Mouse (Mus musculus) layer of hippocampus, adult 2 months (tissue): ENCODE data around the gene Eif3g. TPM values are rescaled to one million over a fixed set of nuclear protein-coding genes. Genes with fewer than 3 reads are reported as not detected.

Experiments
- DNase-seq, 2 experiments: peaks; one replicate each; pipeline ENCODE4 v3.0.0; 2022; ENCODE audit warnings: low spot score in 2 of 2
- H3K27ac ChIP-seq: fragments of 200-600 bp; 2 replicates; pipeline ENCODE4 v1.8.1; 2022
- H3K4me3 ChIP-seq: fragments of 200-600 bp; 2 replicates; pipeline ENCODE4 v1.8.1; 2022; ENCODE audit warnings: mild to moderate bottlenecking
- CTCF ChIP-seq: fragments of 200-600 bp; conservative IDR thresholded peaks from 2 replicates; pipeline ENCODE4 v1.8.1; 2022; ENCODE audit warnings: antibody characterized with exemption, mild to moderate bottlenecking, moderate library complexity
- total RNA-seq, 2 experiments: library from RNA; stranded (reverse); gene quantifications; 2 replicates each; pipeline ENCODE4 v1.2.3; 2021

Gene Eif3g
- total RNA-seq, 2 experiments from 2014 or later, result 122 to 131 TPM

GRCm38 (mm10) chr9:20879097-20879792, 19.2 kb downstream of the Eif3g start, which contains the start of gene Angptl6:
Gene Angptl6 (minus strand): TSS chr9:20879727.
- TF ChIP-seq CTCF, result no peak
- H3K4me3 ChIP-seq, result peak within 1 kb of the TSS; percentile 72
- H3K27ac ChIP-seq, result peak within 1 kb of the TSS; percentile 99
- DNase-seq, result no peak

- TF ChIP-seq CTCF, result no peak
- no peak for DNase-seq
- Histone ChIP-seq H3K4me3 (peak overlapping the region; percentile 72), H3K27ac (peak overlapping the region; percentile 99)
Measured at GRCm38 (mm10) chr9:20878710-20879065, 19.7 kb downstream of the Eif3g start.

GRCm38 (mm10) chr9:20878041-20878709, 20.2 kb downstream of the Eif3g start:
- peak overlapping the region; percentile 99 for H3K27ac ChIP-seq
- DNase-seq, result peak; percentile 98 to 99
- TF ChIP-seq CTCF, result peak; percentile 85
- peak overlapping the region; percentile 72 for H3K4me3 ChIP-seq

DNA sequence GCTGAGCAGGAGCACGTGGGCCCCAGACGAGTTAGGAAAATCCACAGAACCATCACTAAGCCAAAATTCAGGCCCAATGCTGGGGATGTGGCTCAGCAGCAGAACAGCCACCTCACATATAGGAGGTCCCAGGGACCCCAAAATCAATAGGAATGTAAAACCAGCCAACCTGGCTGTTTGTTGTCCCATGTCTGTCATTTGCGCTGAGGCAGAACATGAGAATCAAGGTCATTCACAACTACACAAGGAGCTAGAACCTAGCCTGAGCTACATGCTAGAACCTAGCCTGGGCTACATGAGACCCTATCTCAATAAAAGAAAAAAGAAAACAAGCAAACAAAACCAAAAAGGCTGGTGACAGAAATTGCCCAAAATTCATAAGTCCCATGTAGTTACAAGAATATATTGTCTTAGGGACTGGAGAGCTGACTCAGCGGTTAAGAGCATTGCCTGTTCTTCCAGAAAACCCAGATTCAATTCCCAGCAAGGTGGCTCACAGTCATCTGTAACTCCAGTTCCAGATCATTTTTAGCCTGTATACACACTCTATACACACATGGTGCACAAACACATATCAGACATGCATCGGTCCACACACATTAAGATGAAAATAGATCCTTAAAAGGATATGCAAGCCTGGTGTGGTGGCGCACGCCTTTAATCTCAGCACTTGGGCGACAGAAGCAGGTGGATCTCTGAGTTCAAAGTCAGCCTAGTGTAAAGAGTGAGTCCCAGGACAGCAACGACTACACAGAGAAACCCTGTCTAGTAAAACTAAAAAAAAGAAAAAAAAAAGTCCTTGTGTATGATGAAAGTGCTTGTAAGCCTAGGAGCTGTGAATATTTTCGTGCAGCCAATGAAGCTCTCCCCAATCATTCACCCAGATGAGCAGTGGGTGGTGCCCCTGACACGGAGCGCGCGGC, 21.0 kb downstream of the Eif3g start:
- Histone ChIP-seq H3K4me3 (peak overlapping the region; percentile 72), H3K27ac (peak overlapping the region; percentile 99)
- DNase-seq, result no peak
- no peak for TF ChIP-seq CTCF

GRCm38 (mm10) chr9:20876318-20877117, 21.9 kb downstream of the Eif3g start:
- H3K4me3 ChIP-seq, result no peak overlapping the region

DNA sequence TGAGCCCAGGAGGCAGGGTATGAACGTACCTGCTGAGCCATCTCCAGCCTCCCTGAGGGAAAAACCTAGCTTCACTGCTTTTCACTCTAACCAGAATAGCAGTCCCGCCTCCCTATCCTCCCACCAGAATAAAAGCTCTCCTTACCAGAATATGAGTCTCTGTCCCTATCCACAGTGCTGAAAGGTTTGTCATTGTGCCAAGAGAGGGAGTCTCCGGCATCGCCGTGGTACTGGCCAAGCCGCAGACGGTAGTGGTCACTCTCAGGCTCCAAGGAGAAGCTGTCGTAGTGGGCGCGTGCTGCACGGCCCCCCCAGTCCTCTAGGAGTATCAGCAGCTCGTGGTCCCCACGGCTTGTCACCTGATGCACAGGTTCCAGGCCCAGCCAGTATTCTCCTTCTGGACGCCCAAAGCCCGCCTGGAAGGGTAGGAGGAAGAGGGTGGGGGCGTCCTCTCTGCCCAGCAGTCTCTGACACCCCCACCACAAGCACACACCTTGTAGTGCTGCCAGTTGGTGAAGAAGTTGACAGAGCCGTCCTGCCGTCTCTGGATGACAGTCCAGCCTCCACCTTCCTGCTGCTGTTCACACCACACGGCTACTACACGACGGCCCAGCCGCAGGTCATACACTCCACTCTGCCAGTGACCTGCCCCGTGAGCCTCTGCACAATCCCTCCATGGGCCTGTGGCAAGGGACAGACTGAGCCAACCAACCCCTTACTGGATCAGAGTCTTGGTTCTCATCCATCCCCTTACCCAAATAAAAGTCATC, 23.2 kb downstream of the Eif3g start:
- Histone ChIP-seq H3K4me3 (no peak overlapping the region), H3K27ac (peak overlapping the region; percentile 3; the same call in 1 of the 2 replicates)
- DNase-seq, result no peak
- no peak for TF ChIP-seq CTCF

More at GRCm38 (mm10) chr9:20876318-20877117, 21.9 kb downstream of the Eif3g start:
- no peak for TF ChIP-seq CTCF
- H3K27ac ChIP-seq, result peak overlapping the region; percentile 36; the same call in 1 of the 2 replicates
- DNase-seq, result no peak

DNA sequence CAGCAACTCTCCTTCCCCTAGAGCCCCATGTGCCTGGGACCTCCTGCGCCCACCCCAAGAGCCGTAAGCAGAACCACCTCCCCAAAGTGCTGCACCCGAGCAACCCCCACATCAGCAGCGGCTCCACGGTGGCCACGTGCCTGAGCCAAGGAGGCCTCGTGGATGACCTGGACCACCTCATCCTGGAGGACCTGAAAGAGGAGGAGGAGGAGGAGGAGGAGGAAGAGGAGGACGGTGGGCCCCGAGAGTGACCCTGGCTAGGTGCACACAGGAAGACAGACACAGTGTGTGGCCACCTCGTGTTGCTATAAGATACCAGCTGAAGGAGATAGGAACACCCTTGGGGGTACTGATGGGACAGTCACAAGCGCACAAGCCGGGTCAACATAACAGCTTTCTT, 24.9 kb downstream of the Eif3g start:
- no peak for TF ChIP-seq CTCF
- DNase-seq, result no peak
- no peak overlapping the region for H3K27ac ChIP-seq
- H3K4me3 ChIP-seq, result no peak overlapping the region

DNA sequence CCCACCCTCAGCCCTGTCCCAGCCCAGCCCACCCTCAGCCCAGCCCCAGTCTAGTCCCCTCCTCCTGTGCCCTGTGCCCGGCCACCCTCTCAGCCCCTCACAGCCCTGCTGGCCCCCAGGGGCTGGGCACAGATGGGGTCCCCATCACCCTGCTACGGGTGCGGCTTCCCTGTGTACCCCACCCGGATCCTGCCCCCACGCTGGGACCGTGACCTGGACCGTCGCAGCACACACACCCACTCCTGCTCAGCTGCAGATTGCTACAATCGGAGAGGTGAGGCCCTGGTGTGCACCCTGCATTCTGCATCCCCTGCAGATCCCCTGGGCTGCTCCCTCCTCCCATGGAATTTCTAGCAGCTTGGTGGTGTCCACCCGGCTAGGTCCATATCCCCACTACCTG, 25.4 kb downstream of the Eif3g start:
- Histone ChIP-seq H3K27ac (no peak overlapping the region), H3K4me3 (no peak overlapping the region)
- no peak for TF ChIP-seq CTCF
- DNase-seq, result no peak

DNA sequence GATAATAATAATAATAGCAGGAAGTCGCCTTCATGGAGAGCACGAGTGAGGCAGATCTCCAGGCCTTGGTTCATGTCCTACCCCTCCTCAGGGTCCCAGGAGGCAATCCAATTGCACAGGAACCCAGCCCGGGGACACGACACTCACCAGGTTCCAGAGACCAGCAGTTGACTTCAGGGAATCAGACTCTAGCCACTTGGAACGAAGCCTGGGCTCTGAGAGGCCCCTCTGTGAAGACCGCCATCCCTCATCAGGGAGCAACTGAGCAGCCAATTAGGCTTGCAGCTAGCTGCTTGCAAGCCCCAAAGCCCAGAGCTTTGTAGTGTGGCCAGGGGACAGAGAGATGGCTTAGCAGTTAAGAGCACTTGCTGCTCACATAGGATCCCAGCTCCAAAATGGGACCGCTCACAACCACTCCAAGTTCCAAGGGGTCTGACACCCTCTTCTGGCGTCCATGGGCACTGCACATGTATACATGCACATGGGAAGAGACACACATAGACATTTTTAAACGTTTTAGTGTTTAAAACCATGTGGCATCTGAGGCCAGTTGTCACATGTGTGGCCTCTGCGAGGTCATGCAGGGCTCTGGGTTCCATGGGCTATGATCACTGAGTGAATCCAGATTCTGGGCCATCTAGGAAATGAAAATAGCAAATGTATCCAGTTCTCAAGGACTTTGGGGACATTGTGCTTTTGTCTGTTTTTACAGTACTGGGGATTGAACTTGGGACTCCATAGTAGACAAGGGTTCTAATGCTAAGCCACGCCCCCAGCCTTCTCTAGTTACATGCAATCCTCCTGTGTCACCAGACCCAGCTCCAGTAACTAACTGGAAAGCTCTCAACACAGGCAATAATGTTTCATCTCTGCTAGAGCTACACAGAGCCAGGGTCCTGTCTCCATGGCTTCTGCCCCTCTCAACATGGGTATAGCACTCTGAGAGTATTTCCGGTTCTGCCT, 27.9 kb downstream of the Eif3g start:
- Histone ChIP-seq H3K4me3 (no peak overlapping the region), H3K27ac (no peak overlapping the region)
- DNase-seq, result no peak
- peak; percentile 58 for TF ChIP-seq CTCF

DNA sequence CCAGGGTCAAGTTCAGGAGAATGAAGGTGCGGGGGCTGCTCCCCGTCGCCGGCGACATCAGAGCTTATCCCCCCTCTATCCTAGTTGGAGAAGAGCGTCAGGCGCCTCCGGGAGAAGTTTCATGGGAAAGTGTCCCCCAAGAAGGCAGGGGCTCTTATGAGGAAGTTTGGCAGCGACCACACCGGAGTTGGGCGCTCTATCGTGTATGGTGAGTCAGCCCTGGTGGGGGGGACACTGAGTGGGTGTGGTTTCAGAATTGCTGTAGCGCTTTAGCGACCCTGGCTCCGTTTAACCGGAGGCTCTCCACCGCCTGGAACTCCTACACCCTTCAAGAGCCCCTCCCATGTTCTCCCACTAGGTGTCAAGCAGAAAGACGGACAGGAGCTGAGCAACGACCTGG, 29.2 kb downstream of the Eif3g start:
- DNase-seq, result no peak
- peak overlapping the region; percentile 90 for H3K27ac ChIP-seq
- no peak for TF ChIP-seq CTCF

More for the DNA sequence above, 29.2 kb downstream of the Eif3g start:
- peak overlapping the region; percentile 77 for H3K4me3 ChIP-seq
